Mouse (Mus musculus) liver, embryonic 15.5 days (tissue): ENCODE measurements around the gene Nup50. TPM values are rescaled to one million over a fixed set of nuclear protein-coding genes. Genes with fewer than 3 reads are reported as not detected.

ENCODE experiments used
- ATAC-seq: fragments of 200-750 bp; cut with Nextera tagmentation; 2 replicates; pipeline ENCODE4 v1.8.0; 2017; ENCODE audit warnings: moderate number of reproducible peaks, mild to moderate bottlenecking, moderate library complexity; ENCODE audit not compliant: insufficient read depth
- H3K27ac ChIP-seq: fragments of 300-500 bp; sonication (generic); replicated peaks from 2 replicates; pipeline ENCODE4 v1.5.1; 2015; ENCODE audit warnings: mild to moderate bottlenecking, inconsistent platforms
- H3K27me3 ChIP-seq: fragments of 300-500 bp; sonication (generic); 2 replicates; pipeline ENCODE4 v1.6.1; 2015; ENCODE audit warnings: mild to moderate bottlenecking, inconsistent platforms
- H3K36me3 ChIP-seq: fragments of 300-500 bp; sonication (generic); replicated peaks from 2 replicates; pipeline ENCODE4 v1.6.1; 2015; ENCODE audit warnings: moderate library complexity, mild to moderate bottlenecking, inconsistent platforms
- H3K4me1 ChIP-seq: fragments of 300-500 bp; sonication (generic); replicated peaks from 2 replicates; pipeline ENCODE4 v1.6.1; 2015; ENCODE audit warnings: inconsistent platforms
- H3K4me2 ChIP-seq: fragments of 300-500 bp; sonication (generic); 2 replicates; pipeline ENCODE4 v1.6.1; 2015; ENCODE audit warnings: moderate library complexity, mild to moderate bottlenecking, inconsistent platforms
- H3K4me3 ChIP-seq: fragments of 300-500 bp; sonication (generic); replicated peaks from 2 replicates; pipeline ENCODE4 v1.5.1; 2015; ENCODE audit warnings: mild to moderate bottlenecking, inconsistent platforms
- H3K9ac ChIP-seq: fragments of 300-500 bp; sonication (generic); 2 replicates; pipeline ENCODE4 v1.6.1; 2015; ENCODE audit warnings: moderate library complexity, mild to moderate bottlenecking, inconsistent platforms
- H3K9me3 ChIP-seq: fragments of 300-500 bp; sonication (generic); replicated peaks from 2 replicates; pipeline ENCODE4 v1.6.1; 2016; ENCODE audit warnings: inconsistent platforms
- WGBS: fragments of 180-500 bp; shearing (Covaris S2); methylation state at CpG from one replicate; pipeline ENCODE4 v1.1.7; 2015; ENCODE audit warnings: mixed read lengths; ENCODE audit not compliant: insufficient replicate concordance; 5-methylcytosine and 5-hydroxymethylcytosine counted together
- polyA plus RNA-seq: library from polyadenylated mRNA; unstranded; fragments of >200 nt; fragmentation: Nextera tagmentation; extraction: Ambion mirVana; gene quantifications from 2 replicates; pipeline ENCODE4 v1.2.1, GENCODE M21; 2015

The Nup50 gene
- polyA plus RNA-seq, 1 experiment from 2014 or later = 25.4 TPM

DNA sequence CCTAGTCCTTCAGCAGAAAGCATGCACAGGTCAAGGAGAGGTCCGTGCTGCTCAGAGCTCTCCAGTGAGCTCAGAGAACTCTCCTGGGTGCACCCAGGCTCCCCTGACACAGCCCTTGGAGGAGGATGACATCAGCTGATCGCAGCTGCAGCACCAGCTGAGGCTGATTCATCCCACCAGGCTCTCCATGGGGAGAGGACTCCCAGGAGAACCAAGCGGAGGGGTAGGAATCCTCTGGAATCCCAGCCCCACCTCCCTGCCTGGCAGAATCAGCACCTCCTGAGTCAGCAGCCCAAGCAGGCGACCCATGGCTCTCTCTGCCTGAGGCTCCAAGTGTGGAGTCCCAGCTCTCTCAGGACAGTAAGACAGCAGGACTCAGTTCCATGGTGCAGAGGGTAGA lies 52.5 kb downstream of the Nup50 start:
- peaks cover 5% of the 10 kb centered on the region for H3K4me1 ChIP-seq
- 40% methylated on average over 4 of the region's 4 CpGs for WGBS
- no peaks in the 10 kb centered on the region for H3K9me3 ChIP-seq
- no peak overlapping the region for H3K9ac ChIP-seq
- no peaks in the 10 kb centered on the region for H3K36me3 ChIP-seq
- no peak overlapping the region for H3K4me2 ChIP-seq
- H3K4me3 ChIP-seq = no peak overlapping the region
- 0 out of 2 replicates have a peak, but pooled peaks cover 3% of the 10 kb centered on the region for H3K27me3 ChIP-seq
- H3K27ac ChIP-seq = no peak overlapping the region
- ATAC-seq = no peak

DNA sequence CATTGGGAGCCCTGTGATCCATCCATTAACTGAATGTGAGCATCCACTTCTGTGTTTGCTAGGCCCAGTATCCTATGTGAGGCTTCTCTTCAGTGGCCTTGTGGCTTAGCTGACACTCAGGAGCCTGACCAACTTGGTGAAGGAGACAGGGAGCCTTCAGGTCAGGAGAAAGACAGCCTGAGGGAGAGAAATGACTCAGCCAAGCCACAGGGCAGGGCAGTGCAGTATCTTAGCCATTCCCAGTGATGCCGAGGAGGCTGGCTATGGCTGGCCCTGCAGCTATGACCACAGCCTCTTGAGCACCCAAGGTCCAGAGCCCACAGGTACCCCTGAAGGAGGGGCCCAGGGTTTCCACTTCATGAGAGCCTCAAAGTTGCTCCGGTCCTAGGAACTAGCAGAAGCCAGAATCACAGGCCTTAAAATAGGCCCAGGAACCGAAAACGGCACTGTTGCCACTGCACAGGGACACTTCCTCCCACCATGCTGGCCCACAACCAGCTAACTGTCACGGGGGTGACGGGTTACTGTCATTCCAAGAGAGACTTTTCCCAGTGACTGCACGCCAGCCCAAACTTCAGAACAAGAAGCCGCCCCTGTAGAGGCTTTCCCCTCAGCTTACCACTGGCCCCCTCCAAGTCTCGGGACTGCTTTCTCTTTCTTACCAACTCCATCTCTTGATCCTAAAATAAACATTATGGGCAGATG lies 58.5 kb downstream of the Nup50 start:
- no peak overlapping the region for H3K27ac ChIP-seq
- no peak overlapping the region for H3K4me3 ChIP-seq
- 48% methylated on average over 9 of the region's 9 CpGs for WGBS
- no peaks in the 10 kb centered on the region for H3K9me3 ChIP-seq
- no peak overlapping the region for H3K4me2 ChIP-seq
- H3K27me3 ChIP-seq = peaks cover 18% of the 10 kb centered on the region
- no peak overlapping the region for H3K9ac ChIP-seq
- no peak for ATAC-seq
- H3K36me3 ChIP-seq = no peaks in the 10 kb centered on the region
- peaks cover 3% of the 10 kb centered on the region; the same call in 1 of the 2 replicates for H3K4me1 ChIP-seq

DNA sequence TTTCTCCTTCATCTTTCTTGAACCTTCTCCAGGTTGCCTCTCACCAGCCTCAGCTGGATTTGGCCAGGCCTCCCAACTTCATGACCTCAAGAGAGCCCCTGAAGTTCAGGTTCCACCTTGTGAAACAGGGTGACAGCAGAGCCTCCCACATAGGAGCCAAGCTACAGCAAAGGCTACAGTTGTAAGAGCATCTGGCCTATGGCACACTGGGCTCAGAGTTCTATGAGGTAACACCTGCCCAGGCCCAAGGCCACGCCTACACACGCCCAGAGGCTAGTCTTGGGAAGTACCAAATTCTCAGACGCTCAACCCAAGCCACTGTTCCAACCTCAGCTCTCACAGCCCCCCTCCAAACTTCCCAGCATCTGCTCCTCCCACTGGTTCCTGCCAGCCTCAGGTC lies 59.7 kb downstream of the Nup50 start:
- H3K4me3 ChIP-seq = no peak overlapping the region
- no peak for ATAC-seq

DNA sequence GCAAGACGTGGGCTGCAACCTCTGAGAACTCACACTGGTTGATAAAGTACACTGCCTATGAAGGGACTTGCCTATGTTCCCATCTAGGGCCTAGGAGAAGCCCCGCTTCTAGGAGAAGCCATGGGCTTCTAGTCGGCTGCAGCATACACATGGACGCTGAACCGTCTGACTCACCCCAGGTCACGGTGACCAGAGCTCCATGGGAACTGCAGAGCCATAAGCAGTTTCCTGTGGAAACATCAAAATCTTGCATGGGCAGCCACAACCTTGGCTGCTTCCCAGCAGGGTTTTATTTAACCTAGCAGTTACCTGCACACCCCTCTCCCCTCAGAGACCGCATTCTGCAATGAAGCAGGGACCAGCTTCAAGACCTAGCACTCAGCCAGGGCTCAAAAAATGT lies 60.5 kb downstream of the Nup50 start:
- H3K9ac ChIP-seq = no peak overlapping the region
- peaks cover 34% of the 10 kb centered on the region for H3K27me3 ChIP-seq
- no peak overlapping the region for H3K27ac ChIP-seq
- H3K4me2 ChIP-seq = no peak overlapping the region
- H3K36me3 ChIP-seq = no peaks in the 10 kb centered on the region
- H3K9me3 ChIP-seq = no peaks in the 10 kb centered on the region
- H3K4me1 ChIP-seq = peaks cover 21% of the 10 kb centered on the region
- no peak for ATAC-seq
- H3K4me3 ChIP-seq = no peak overlapping the region
- 67% methylated on average over 7 of the region's 7 CpGs for WGBS

More for the DNA sequence above, 59.7 kb downstream of the Nup50 start:
- H3K9ac ChIP-seq = no peak overlapping the region
- H3K4me1 ChIP-seq = peaks cover 14% of the 10 kb centered on the region
- WGBS = 51% methylated on average over 3 of the region's 3 CpGs
- H3K36me3 ChIP-seq = no peaks in the 10 kb centered on the region
- peaks cover 27% of the 10 kb centered on the region for H3K27me3 ChIP-seq
- no peak overlapping the region for H3K4me2 ChIP-seq
- no peaks in the 10 kb centered on the region for H3K9me3 ChIP-seq
- H3K27ac ChIP-seq = no peak overlapping the region

DNA sequence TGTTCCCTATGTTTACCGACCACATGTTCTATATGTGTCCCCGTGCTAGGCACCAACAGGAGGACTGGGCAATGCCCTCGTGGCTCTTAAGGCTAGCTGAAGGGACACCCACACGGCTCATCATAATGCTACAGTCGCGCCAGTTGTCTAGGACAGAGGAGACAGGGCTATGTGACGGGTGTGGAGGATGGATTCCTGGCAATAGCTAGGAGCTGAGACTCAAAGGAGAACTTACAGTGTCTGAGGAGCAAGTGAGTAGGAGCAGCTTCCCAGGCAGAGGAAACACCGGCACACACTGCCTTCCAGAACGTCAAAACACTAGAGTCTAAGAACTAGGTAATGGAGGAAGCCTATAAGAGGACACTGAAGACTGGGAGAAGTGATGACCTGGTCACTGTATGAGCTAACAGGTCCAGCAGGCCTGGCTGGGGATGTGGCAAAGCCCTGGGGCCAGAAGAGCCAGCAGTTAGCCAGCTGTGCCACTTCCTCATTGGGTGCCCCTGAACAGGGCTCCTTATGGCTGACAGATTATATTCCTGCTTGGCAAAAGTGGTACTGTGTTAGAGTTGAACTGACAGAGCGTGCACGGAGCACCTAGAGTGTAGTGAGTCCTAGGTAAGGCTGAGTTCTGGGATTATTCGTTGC lies 62.4 kb downstream of the Nup50 start:
- 73% methylated on average over 12 of the region's 12 CpGs for WGBS
- no peak overlapping the region for H3K9ac ChIP-seq

DNA sequence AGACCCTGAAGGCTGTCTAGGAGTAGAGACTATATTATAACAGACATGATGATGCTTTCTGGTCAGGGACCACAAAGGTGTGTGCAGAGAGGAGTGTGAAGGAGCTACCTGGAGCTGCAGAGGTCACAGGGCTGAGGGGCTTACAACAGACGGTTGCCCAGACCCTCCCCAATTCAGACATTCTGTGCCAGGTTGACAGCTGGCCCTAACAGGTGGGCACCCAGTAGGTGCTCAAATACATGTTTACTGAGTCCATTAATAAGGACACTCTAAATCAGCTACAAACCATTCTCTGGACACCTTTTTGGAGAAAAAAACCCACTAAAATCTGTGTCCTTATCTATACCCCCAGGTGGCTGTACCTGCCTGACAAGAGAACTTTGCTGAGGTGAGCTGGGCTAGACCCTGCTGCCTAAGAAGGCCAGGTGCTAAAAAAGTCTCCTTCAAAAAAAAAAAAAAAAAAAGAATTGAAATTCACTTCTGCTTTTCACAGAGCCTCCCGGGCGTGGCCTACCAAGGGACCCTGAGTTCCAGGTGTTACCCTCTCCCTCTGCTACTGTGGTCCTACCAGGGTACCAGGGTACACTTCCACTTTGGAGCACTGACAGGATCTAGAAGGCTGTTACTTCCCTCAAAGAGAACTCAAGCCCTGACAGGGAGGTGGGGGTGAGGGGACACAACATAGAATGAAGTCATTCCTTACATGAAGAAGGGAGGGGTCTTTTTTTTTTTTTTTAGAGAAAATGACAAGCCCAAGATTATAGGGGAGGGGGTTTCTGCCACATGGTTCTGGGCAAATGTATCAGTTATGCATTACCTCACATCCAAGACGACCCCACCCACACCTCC lies 63.2 kb downstream of the Nup50 start:
- Histone ChIP-seq H3K36me3 (no peaks in the 10 kb centered on the region), H3K9me3 (no peaks in the 10 kb centered on the region), H3K4me3 (peak overlapping the region; percentile 62), H3K27ac (no peak overlapping the region), H3K27me3 (peaks cover 46% of the 10 kb centered on the region), H3K4me2 (peak overlapping the region; percentile 85), H3K4me1 (peaks cover 21% of the 10 kb centered on the region), H3K9ac (no peak overlapping the region)
- ATAC-seq = no peak
- WGBS = 27% methylated on average over 4 of the region's 4 CpGs

More for the DNA sequence above, 62.4 kb downstream of the Nup50 start:
- H3K4me3 ChIP-seq = no peak overlapping the region
- H3K9me3 ChIP-seq = no peaks in the 10 kb centered on the region
- peaks cover 46% of the 10 kb centered on the region for H3K27me3 ChIP-seq
- H3K4me2 ChIP-seq = no peak overlapping the region
- H3K4me1 ChIP-seq = peaks cover 21% of the 10 kb centered on the region
- H3K36me3 ChIP-seq = no peaks in the 10 kb centered on the region
- no peak for ATAC-seq
- no peak overlapping the region for H3K27ac ChIP-seq

DNA sequence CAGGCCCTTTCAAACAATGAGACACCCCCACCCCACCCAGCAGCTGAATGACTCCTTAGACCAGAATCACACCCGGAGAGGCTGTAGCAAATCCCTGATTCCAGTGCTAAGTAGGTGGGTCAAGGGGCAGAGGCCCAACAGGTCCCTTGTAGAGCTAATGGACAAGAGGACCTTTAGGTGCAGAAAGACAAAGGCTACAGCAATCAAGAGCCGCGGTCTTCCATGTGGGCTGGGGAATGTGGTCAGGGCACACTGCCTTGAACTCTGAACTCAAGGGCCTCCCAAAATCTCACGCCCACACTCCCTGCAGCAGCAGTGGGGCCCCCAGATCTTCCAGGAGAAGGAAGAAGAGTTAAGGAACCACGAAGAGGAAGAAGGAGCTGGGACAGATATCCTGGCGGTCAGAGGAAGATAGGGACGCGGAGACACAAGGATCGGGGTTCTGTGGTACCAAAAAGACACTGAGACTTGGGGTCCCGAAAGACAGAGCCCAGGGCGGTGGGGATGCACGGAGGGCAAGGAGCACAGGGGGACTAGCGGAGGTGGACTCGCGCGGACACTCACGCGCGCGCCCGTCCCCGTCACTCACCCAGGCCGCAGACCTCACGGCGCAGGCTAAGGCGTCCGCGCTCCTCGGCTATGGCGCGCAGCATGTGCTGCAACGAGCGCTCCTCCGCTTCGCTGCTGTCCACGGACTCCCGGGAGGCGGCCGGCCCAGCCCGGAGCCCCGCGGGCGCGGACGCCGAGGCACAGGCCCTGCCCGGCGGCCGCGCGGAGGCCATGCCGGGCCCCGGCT lies 64.0 kb downstream of the Nup50 start:
- H3K36me3 ChIP-seq = no peaks in the 10 kb centered on the region
- 0 out of 2 replicates have a peak overlapping the region, but pooled peaks have one; percentile 33 for H3K27ac ChIP-seq
- H3K4me3 ChIP-seq = peak overlapping the region; percentile 62
- H3K9me3 ChIP-seq = no peaks in the 10 kb centered on the region
- H3K4me2 ChIP-seq = peak overlapping the region; percentile 85
- peak overlapping the region; percentile 58 for H3K9ac ChIP-seq
- under 1% methylated on average over 53 of the region's 53 CpGs for WGBS
- peaks cover 46% of the 10 kb centered on the region for H3K27me3 ChIP-seq
- H3K4me1 ChIP-seq = peaks cover 21% of the 10 kb centered on the region
- ATAC-seq = peak; percentile 62

DNA sequence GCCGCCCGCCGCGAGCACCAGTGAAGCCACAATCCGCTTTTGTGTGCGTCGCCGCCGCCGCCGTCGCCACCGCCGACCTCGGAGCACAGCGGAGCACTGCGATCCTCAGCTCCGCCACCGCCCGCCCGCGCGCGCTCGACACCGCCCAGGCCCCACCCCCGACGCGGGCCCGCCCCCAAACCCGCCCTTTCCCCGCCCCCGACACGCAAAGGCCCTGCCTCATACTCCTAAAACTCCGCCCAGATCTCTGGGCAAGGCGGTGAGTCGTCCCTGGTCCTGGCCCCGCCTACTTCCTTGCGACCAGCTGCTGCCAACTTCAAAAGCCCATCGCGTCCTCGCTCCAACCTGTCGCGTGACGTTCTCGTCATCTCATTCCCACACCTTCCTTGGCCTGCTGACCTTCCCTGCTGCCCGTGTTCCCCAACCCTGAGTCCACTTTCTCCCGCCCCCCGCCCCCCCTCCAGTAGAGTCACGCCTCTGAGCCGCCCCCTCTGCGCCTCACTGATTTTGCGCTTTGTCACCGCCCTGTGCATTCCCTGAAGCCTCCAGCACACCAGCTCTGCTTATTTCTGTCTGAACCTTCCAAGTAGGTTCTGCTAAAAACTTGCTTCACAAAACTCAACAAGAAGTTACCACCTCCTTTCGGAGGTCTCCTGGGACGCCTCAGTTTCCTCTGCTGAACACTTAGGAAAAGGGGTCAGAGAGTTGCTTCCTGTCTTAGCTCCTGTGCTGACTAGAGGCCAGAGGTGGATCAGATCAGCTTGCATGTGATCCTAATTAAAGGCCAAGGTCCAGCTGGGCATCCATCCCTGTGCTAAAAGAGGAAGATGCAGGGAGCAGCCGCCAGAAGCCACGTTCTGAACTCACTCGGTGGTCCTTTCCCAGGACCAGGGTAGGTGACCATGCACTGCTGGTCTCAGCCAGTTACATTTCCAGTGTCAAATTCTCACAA lies 64.9 kb downstream of the Nup50 start, which contains the start of gene 5031439G07Rik:
Gene 5031439G07Rik (minus strand): TSS at position 678 of the 952 bp plus-strand sequence.
- H3K27ac ChIP-seq = 0 out of 2 replicates have a peak within 1 kb of the TSS, but pooled peaks have one; percentile 33
- WGBS = 2% methylated on average over 48 of the region's 59 CpGs

DNA sequence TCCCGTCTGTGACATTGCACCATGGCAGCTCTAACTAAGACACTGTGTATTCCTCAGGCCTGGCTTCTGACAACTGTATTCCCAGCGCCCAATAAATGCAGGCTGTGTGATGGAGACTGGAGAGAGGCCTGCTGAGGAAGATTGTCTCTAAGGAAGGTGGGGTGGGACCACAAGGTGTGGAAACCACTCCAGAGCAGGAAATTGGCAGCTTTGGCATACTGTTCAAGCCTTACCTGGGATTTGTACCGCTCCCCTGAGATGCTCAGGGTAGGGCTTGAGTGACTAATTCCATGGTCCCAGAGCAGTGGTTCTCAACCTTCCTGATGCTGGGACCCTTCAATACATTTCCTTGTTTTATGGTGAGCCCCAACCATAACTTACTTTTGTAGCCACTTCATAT lies 65.9 kb downstream of the Nup50 start:
- ATAC-seq = no peak
- no peak overlapping the region for H3K4me3 ChIP-seq
- WGBS = 60% methylated on average over 3 of the region's 3 CpGs

More for the DNA sequence above, 64.9 kb downstream of the Nup50 start, which contains the start of gene 5031439G07Rik:
- ATAC-seq = peak; percentile 88
- H3K4me1 ChIP-seq = peaks cover 21% of the 10 kb centered on the region
- no peaks in the 10 kb centered on the region for H3K36me3 ChIP-seq
- H3K9me3 ChIP-seq = no peaks in the 10 kb centered on the region
- H3K4me2 ChIP-seq = peak within 1 kb of the TSS; percentile 85
- H3K4me3 ChIP-seq = peak within 1 kb of the TSS; percentile 62
- H3K27me3 ChIP-seq = peaks cover 46% of the 10 kb centered on the region
- H3K9ac ChIP-seq = peak within 1 kb of the TSS; percentile 58

More for the DNA sequence above, 65.9 kb downstream of the Nup50 start:
- H3K27me3 ChIP-seq = peaks cover 46% of the 10 kb centered on the region
- no peak overlapping the region for H3K4me2 ChIP-seq
- H3K36me3 ChIP-seq = no peaks in the 10 kb centered on the region
- no peak overlapping the region for H3K9ac ChIP-seq
- peaks cover 21% of the 10 kb centered on the region for H3K4me1 ChIP-seq
- no peaks in the 10 kb centered on the region for H3K9me3 ChIP-seq
- H3K27ac ChIP-seq = no peak overlapping the region
